Mouse (Mus musculus) liver, adult 2 months (tissue): ENCODE data around the gene Fam129a.

Experiments
- CTCF ChIP-seq: fragments of 200-500 bp; IDR thresholded peaks from 2 replicates; pipeline ENCODE4 v1.5.1; 2011; ENCODE audit warnings: low read depth, low read length, control low read depth
- POLR2A ChIP-seq: fragments of 200-500 bp; IDR thresholded peaks from 2 replicates; pipeline ENCODE4 v1.6.1; 2011; ENCODE audit warnings: low read length, control low read depth; ENCODE audit not compliant: insufficient read depth; ENCODE audit errors: extremely low read depth

GRCm38 (mm10) chr1:151764236-151764635, 193.2 kb downstream of the Fam129a start:
- TF ChIP-seq POLR2A (no peak), CTCF (no peak)
